Mouse (Mus musculus) hematopoietic stem cell, adult 5-6 weeks (primary cell): ENCODE measurements around the gene Cd47. TPM values are rescaled to one million over a fixed set of nuclear protein-coding genes. Genes with fewer than 3 reads are reported as not detected.

Experiments
- ATAC-seq, 2 experiments: fragments of 125-278 bp in 1 of 2; replicated peaks in 1 of 2; 2 replicates each; pipeline ENCODE4 v1.8.0; 2016 to 2017; ENCODE audit warnings: inconsistent platforms in 2 of 2, mild to moderate bottlenecking in 2 of 2, moderate number of reproducible peaks in 2 of 2, low read depth in 1 of 2, moderate TSS enrichment in 1 of 2; ENCODE audit not compliant: low FRiP score in 2 of 2, poor library complexity in 2 of 2, severe bottlenecking in 2 of 2, insufficient read depth in 1 of 2, low TSS enrichment in 1 of 2
- total RNA-seq: library from RNA; stranded (forward); fragments of 172-1452, 232-1000 nt; gene quantifications from 2 replicates; pipeline ENCODE4 v1.2.3, GENCODE M21; 2017

The Cd47 gene
- total RNA-seq, 1 experiment from 2014 or later, result 146 TPM

DNA sequence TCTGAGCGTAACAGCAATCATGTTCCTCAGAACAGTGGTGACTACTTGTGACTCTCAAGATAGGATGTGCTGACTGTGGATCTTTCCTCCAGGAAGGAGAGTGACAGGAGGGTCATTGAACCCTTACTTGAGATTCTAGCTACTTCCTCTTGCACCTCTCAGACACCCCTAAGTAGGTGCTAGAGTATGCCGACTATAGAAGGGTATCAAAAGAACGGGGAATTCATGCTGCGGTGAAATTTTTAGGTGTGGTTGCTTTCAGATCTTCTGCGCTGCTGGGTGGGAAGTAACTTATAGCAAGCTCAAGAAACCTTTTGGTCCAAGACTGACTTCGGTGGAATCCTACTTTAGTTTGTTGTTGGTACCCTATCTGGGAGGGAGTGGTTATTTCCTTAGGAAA is 53.9 kb downstream of the Cd47 start:
- ATAC-seq, result no peak

DNA sequence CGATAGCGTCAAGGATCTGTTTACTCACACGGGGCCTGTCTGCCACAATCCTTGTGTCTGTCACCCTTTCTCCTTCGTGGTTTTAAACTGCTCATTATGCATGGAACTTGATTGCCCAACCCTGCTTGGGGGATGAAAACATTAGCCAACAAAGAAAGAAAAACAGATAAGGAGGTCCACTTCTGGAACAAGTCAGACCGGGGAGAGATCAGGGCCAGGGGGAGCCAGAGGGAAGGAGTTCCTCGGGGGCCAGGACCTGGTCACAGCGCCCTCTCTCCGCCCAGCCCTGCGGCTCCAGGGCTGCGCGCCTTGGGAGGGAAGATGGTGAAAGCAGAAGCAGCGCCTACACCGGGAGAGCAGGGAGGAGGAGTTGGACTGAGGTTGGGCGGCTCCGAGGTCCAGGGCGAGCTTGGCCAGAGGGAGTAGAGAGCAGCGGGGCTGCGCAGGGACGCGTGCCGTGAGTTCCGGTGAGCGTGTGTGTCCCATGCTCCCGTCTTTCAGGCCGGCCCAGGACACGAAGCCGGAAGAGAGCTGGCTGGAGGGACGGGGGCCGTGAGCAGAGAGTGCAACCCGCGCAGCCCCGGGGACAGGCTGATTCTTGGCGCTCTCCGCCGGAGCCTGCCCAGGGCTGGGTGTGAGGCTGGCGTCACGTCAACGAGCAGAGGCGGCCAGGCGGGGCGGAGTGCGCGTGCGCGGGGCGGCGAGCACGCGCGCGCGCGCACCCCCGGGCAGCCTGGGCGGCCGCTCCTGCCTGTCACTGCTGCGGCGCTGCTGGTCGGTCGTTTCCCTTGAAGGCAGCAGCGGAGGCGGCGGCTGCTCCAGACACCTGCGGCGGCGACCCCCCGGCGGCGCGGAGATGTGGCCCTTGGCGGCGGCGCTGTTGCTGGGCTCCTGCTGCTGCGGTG is 54.9 kb downstream of the Cd47 start:
- ATAC-seq, result peak; percentile 65 to 70

DNA sequence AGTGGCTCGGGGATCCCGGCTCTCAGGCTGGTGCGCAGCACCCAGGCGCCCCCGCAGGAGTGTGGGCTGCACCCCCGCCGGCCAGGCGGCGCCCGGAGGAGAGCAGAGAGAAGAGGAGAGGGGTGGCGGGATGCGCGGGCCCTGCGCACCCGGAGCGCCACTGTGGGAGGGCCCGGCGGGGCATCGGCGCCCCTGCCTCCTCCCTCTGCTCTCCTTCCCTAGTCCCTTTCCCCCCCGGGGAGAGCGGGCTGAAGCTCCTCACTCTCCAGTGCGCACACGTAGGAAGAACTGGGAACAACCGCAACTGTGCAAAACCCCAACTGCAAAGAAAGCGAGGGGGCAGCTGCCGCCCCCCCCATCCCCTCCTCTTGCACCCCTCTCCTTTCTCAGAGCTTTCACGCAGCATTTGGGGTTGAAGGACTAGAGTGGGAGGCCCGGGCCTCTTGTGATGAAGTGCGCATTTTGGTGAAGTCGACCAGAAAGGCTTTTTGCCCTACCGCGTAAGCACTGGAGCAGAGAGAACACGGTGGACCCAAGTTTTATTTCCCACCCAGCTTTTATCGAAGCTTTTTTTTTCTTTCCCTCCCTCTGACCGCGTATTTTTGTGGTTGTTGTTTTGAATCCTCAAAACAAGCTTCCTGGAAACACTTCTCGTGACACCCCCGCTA is 55.6 kb downstream of the Cd47 start:
- ATAC-seq, result peak; percentile 6 to 7; a peak in 3 of 4 replicates

DNA sequence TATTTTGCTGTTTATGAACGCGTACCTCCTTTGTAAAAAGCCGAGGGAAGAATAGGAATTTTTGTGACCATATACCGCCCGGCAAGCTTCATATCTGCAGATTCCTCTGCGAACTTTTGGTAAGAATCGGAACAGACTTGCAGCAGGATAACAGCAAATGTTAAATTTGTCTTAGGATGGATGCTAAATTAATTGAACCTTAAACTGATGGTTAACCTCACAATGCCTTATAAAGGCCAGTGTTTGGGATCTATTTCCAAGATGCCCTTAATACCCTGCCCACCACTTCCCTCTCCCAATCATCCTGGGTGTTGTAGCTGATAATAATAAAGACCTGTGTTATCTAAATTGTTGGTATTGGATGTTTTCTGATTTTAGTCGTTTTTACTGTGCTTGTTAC is 56.3 kb downstream of the Cd47 start:
- no peak for ATAC-seq

DNA sequence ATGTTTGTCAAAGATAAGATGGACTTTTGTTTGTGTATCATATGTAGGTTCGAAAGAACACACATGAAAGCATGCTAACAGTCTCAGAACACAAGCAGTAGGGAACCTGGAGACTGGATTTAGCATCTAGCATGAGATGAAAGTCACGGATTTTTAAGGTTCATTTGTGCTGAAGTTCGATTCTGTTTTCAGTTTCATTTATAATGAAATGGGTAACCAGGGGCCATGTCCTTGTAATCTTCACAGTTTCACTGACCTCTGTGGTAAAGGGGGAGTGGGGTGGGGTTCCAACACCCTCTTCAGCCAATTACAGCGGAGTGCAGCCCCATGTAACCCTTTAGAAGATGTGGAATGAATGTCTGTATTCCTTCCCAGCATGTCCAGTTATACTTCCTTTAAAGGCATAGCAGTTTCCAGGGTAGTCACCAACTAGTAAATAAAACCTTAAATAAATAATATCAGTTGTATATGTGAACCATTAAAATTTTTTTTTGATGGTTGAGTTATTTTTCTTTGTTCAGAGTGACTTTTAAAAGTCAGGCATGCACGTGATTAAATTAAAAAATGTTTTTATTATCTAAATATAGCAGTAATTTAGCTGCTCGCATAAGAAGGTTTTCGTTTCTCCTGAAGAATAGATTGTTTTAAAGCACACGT is 57.3 kb downstream of the Cd47 start:
- no peak for ATAC-seq

DNA sequence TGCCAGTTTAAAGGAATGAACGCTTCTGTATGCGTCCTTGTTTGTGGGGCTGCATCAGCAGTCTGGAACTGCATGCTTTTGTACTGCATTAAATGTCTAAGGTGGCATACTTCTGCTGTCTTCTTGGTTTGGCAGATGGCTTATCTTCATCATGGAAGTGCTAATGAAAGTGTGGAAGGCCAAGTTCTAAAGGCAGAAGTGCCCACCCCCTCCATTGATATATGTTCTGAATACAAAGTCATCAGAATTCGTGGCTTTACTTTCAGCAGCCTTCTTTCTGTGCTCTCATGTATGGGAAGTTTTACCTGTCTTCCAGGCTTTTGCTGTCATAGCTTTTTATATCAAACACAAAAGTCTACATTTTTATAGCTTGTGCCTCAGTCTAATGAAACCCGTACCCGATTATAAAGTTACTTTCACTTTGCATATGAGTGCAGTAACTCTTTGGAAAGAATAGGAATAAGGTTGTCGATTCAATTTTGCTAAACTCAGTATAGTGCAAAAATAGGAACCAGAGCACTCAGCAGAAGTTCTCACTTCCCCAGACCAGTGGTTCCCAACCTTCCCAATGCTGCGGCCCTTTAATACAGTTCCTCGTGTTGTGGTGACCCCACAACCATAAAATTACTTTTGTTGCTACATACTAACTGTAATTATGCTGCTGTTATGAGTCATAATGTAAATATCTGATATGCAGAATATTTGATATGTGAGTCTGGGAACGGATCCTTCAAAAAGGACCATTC is 58.0 kb downstream of the Cd47 start:
- ATAC-seq, result no peak

DNA sequence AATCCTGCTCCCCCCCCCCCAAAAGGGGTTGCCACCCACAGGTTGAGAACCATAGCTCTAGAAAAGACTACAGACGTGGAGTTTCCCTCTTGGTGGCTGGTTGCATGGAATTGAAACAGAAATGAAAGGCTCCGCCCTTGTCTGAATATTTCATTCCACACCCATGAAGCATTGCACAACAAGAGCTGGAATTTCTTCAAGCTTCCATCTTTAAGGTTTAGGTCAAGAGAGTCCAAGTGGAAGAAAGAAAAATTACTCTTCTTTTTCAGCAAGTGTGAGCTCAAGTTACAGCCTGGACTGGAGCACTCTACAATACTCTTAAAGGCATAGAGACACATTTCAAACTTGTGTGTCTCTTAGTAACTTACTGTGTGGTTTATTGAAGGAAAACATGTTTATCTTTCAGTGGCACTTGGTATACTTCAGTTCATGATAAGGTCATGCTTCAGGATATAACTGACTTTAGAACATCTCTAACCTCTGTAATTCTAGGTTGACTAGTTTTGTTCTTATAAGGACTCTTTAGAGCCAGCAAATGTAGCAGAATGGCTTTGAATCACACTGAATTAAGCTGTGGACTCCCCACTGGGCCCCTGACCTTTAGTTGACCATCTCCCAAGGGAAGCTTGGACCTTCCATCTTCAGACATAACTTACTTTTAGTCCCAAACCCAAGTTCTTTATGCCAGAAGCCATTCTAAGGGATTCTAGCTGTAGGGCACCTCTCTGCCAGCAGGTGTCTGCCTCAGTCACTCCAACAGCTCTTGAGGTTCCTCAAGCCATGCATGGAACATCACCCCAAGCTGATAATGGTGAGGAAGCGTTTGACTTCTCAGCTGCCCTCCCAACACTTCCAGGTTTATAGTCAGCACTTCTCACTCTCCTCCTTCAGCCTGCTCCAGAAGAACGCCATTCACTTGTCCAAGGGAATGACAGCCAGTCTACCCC is 58.8 kb downstream of the Cd47 start:
- ATAC-seq, result no peak

DNA sequence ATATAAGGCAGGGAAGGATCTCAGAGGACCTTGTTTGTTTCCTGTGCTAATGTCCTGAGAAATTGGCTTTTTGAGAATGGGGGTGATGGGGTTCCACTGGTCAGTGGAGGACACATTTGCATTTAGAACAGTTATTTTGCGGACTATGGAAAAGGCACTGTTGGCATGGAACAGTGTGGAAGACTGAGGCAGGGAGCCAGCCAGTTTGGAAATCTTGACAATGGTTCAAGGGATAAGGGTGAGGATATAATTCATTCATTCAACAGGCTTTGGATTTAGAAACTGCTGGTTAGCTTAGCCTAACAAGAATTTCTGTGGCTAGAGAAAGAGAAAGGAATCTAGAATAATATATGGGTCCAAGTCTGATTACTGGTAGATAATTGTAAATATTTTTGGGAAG is 61.7 kb downstream of the Cd47 start:
- no peak for ATAC-seq

DNA sequence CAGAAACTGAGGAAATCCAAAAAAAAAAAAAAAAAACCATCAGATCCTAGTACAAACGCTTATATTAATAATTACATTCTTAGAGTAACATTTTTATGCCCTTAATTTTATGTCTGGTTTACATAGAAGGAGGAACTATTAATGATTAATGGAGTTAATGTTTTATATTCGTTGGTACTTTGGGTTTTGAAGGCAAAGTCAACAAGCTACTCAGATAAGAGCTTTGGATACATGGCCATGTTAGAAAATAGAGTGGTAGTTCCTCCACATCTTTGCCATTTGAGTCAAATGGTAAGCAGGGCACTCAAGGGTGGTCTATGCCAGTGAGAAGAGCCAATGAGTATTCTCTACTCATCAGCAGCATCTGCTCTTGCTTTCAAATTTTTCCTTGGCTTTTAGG is 66.3 kb downstream of the Cd47 start:
- no peak for ATAC-seq

DNA sequence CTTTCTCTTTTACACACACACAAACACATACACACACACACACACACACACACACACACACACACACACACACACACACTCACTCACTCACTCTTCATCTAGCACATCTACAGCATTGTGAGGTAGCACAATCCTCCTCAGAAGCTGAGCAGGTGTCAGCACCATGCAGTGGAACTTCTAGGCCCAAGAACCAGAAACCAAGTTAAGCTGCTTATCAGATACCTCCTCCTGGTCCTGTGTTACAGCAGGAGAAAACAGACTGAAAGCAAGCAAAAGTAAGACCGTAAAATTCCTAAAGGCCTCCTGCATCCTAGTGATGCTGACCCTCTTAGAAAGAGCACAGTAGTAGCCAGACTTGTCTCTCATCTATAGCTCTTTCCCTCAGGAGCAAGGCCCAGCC is 67.9 kb downstream of the Cd47 start:
- ATAC-seq, result no peak

DNA sequence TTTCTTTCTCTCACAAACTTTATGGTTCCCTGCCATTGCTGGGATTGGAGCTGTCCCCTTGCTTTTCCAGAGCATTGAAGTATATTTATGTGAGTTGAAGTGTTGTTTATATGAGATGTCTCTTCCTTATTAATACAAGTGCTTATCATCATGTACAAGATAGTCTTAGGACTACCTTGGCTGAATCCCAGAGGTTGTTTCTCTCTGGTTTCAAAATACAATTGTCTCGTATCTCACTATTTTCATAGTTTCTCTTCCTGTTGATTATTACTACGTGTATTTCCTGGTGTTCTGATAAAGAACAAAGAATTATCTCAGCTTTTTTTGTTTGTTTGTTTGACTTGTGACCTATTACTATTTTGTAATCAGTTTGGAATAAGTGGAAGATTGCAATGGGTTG is 73.6 kb downstream of the Cd47 start:
- no peak for ATAC-seq

DNA sequence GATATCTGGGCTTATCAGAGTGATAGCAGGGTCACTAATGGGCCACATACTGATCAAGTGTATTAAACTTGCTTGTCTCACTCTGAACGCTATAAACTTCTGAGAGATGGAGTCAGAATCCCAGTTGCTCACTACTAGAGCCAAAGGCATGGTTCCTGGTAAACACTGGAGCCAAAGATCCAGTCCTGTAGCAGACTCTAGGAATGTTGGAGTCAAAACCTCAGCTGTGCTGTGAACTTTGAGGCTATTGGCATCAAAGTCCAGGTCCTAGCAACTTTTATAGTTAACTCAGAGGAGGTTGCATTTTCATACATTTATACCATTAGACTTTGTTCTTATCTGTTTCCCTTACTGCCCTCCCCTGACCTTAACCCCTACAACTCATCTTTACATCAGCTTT is 74.2 kb downstream of the Cd47 start:
- no peak for ATAC-seq

DNA sequence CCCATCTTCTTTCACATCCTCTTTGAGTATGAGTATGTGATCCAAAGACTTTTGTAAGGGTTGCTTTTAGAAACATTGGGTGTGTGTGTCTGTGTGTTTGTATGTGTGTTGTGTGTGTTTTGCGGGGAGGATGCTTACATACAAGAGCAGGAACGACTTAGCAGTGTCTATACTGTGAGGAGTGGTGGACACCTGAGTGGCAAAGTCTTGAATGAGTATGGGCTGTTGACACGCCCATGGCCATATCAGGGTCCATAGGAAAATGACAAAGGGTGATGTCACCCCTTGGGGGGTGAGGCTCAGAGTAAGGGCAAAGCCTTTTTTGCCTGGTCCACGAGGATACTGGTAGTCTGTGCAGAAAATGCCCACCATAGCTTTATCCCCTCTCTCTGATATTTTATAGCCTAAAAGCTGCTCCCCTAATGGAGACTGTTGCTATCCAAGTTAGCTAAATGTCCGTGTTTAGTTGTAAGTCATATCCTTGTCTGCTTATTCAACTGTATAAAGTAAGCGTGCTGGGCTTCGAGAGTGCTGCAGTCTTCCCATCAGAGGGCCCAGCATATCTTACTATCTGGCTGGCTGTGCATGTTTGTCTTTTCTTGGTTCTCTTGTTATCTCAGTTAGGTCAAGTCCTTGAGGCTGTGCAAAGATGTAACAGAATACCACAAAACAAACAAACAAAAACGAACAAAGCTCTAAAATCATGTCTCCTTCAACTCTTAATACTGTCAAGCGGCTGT is 76.1 kb downstream of the Cd47 start:
- no peak; a peak in 1 of 4 replicates for ATAC-seq

DNA sequence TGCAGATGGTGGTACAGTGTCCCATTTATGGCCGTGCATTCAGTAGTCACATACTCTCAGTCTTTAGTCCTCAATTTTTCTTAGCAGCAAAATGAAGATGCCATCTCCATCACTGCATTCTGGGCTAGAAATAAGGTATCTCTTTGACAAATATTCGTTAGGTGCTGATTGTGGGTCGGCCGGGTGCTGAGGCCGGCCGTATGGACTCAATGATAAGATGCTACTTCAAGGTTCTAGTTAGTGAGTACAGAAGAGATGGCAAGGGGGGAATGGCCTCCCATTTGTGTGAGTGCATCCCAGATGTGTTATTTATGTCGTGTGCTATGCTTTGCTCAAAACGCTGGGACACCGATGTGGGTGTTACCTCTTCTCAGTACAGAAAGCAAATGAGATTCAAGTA is 76.9 kb downstream of the Cd47 start:
- ATAC-seq, result no peak

DNA sequence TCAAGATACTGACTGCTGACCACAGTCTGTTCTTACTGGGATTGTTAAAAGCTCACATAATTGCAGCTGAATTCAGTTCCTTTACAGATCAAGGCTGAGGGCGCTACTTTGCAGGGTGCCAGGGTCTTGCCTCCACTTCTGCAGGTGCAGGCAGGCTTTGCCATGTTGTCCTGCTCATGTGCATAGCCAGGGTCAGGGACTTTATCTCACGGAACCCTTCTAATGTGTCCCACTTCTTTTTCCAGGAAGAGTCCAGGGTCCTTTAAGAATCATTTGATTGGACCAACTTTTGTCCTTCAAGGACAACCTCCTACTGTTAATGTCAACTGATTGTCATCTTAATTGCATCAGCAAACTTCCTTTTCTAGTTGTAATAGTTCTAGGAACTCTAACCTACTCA is 77.7 kb downstream of the Cd47 start:
- ATAC-seq, result no peak

DNA sequence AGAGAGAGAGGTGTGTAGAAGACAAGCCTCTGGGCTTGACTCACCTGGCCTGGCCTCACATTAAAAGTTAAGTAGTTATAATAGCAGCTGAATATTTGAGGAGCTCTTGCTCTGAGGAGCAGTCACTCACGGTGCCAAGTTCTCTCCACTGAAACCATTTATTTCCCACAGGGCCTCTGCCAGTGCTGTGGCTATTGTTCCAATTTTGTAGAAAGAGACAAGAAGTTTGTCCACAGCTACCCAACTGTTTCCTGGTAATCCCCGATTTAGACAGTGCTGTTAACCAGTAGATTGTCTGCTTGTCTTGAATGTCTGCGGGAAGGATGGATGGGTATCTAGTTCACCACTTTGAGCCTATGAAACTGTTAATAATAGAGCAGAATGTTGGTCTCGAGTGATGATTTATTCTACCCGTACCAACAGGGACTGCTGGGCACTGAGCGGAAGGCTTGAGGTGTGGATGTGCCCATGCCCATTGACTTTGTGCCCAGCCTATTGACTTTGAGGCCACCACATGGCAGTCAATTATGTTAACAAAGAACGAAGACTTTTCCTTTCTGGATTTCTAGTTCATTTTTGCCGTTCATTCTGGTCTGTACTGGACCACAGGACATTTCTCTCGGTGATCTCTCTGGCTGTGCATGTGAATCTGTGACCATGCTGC is 86.2 kb downstream of the Cd47 start:
- ATAC-seq, result no peak
